Mouse (Mus musculus) midbrain, embryonic 15.5 days (tissue): Measurements from ENCODE around the gene Pgp. TPM values are rescaled to one million over a fixed set of nuclear protein-coding genes. Genes with fewer than 3 reads are reported as not detected.

ENCODE experiments used
- ATAC-seq: fragments of 200-750 bp; cut with Nextera tagmentation; replicated peaks from 2 replicates; pipeline ENCODE4 v1.8.0; 2017; ENCODE audit warnings: moderate TSS enrichment
- H3K27ac ChIP-seq: fragments of 300-500 bp; sonication (generic); 2 replicates; pipeline ENCODE4 v1.5.1; 2015; ENCODE audit warnings: mild to moderate bottlenecking, inconsistent platforms
- H3K27me3 ChIP-seq: fragments of 300-500 bp; sonication (generic); replicated peaks from 2 replicates; pipeline ENCODE4 v1.6.1; 2015; ENCODE audit warnings: inconsistent platforms
- H3K36me3 ChIP-seq: fragments of 300-500 bp; sonication (generic); replicated peaks from 2 replicates; pipeline ENCODE4 v1.6.1; 2015; ENCODE audit warnings: inconsistent platforms
- H3K4me1 ChIP-seq: fragments of 300-500 bp; sonication (generic); 2 replicates; pipeline ENCODE4 v1.6.1; 2015; ENCODE audit warnings: inconsistent platforms
- H3K4me2 ChIP-seq: fragments of 300-500 bp; sonication (generic); 2 replicates; pipeline ENCODE4 v1.6.1; 2015; ENCODE audit warnings: inconsistent platforms, mild to moderate bottlenecking, moderate library complexity
- H3K4me3 ChIP-seq: fragments of 300-500 bp; sonication (generic); 2 replicates; pipeline ENCODE4 v1.5.1; 2015; ENCODE audit warnings: mild to moderate bottlenecking, inconsistent platforms
- H3K9ac ChIP-seq: fragments of 300-500 bp; sonication (generic); 2 replicates; pipeline ENCODE4 v1.6.1; 2015; ENCODE audit warnings: mild to moderate bottlenecking, inconsistent platforms
- H3K9me3 ChIP-seq: fragments of 300-500 bp; sonication (generic); 2 replicates; pipeline ENCODE4 v1.6.1; 2016; ENCODE audit warnings: inconsistent platforms
- WGBS: fragments of 180-500 bp; shearing (Covaris S2); methylation state at CpG from one replicate; pipeline ENCODE4 v1.1.7; 2015; ENCODE audit warnings: mixed read lengths; 5-methylcytosine and 5-hydroxymethylcytosine counted together
- polyA plus RNA-seq: library from polyadenylated mRNA; unstranded; fragments of >200 nt; fragmentation: Nextera tagmentation; extraction: Ambion mirVana; gene quantifications from 2 replicates; pipeline ENCODE4 v1.2.1, GENCODE M21; 2015

Pgp gene
- polyA plus RNA-seq, 1 experiment from 2014 or later, result 63.7 TPM

GRCm38 (mm10) chr17:24478663-24479380 lies 8.6 kb downstream of the Pgp start, which contains the start of gene Mlst8:
Gene Mlst8, minus strand, starts transcription at chr17:24479078.
- ATAC-seq, result peak; percentile 92

GRCm38 (mm10) chr17:24479431-24479830 lies 9.2 kb downstream of the Pgp start:
- H3K4me2 ChIP-seq, result peak overlapping the region; percentile 54
- peaks cover 21% of the 10 kb centered on the region for H3K4me1 ChIP-seq
- ATAC-seq, result no peak
- no peaks in the 10 kb centered on the region for H3K27me3 ChIP-seq
- peak overlapping the region; percentile 95; the same call in 1 of the 2 replicates for H3K27ac ChIP-seq
- H3K4me3 ChIP-seq, result peak overlapping the region; percentile 61
- no peak overlapping the region for H3K9ac ChIP-seq
- H3K9me3 ChIP-seq, result no peaks in the 10 kb centered on the region
- WGBS, result 26% methylated on average over 1 of the region's 1 CpGs
- H3K36me3 ChIP-seq, result peaks cover 16% of the 10 kb centered on the region

More at GRCm38 (mm10) chr17:24478663-24479380, 8.6 kb downstream of the Pgp start, which contains the start of gene Mlst8:
- Histone ChIP-seq H3K4me1 (peaks cover 21% of the 10 kb centered on the region), H3K4me3 (peak within 1 kb of the TSS; percentile 61), H3K27ac (peak within 1 kb of the TSS; percentile 95), H3K9me3 (no peaks in the 10 kb centered on the region), H3K27me3 (no peaks in the 10 kb centered on the region), H3K9ac (peak within 1 kb of the TSS; percentile 68), H3K4me2 (peak within 1 kb of the TSS; percentile 54), H3K36me3 (peaks cover 18% of the 10 kb centered on the region)
- WGBS, result under 1% methylated on average over 48 of the region's 48 CpGs

- Histone ChIP-seq H3K9ac (no peak overlapping the region), H3K36me3 (peaks cover 15% of the 10 kb centered on the region), H3K4me1 (peaks cover 23% of the 10 kb centered on the region), H3K9me3 (no peaks in the 10 kb centered on the region), H3K27ac (no peak overlapping the region), H3K4me3 (no peak overlapping the region), H3K27me3 (no peaks in the 10 kb centered on the region), H3K4me2 (no peak overlapping the region)
- no peak for ATAC-seq
- WGBS, result 41% methylated on average over 3 of the region's 3 CpGs
Measured at GRCm38 (mm10) chr17:24480201-24480826, 10.1 kb downstream of the Pgp start.

- H3K27me3 ChIP-seq, result no peaks in the 10 kb centered on the region
- no peak for ATAC-seq
- no peaks in the 10 kb centered on the region for H3K9me3 ChIP-seq
- H3K27ac ChIP-seq, result no peak overlapping the region
- H3K4me2 ChIP-seq, result no peak overlapping the region
- H3K4me3 ChIP-seq, result no peak overlapping the region
- WGBS, result 95% methylated on average over 20 of the region's 20 CpGs
- no peak overlapping the region for H3K9ac ChIP-seq
- peaks cover 6% of the 10 kb centered on the region; the same call in 1 of the 2 replicates for H3K36me3 ChIP-seq
- H3K4me1 ChIP-seq, result peaks cover 26% of the 10 kb centered on the region
Measured at GRCm38 (mm10) chr17:24481027-24481815, 11.0 kb downstream of the Pgp start.

GRCm38 (mm10) chr17:24483495-24483894 lies 13.3 kb downstream of the Pgp start:
- Histone ChIP-seq H3K9me3 (no peaks in the 10 kb centered on the region), H3K4me3 (no peak overlapping the region), H3K4me2 (no peak overlapping the region), H3K4me1 (peaks cover 25% of the 10 kb centered on the region), H3K27ac (no peak overlapping the region), H3K36me3 (no peaks in the 10 kb centered on the region), H3K27me3 (no peaks in the 10 kb centered on the region), H3K9ac (no peak overlapping the region)
- 71% methylated on average over 3 of the region's 3 CpGs for WGBS
- ATAC-seq, result no peak

- 45% methylated on average over 11 of the region's 11 CpGs for WGBS
- H3K4me3 ChIP-seq, result no peak overlapping the region
- H3K27ac ChIP-seq, result peak overlapping the region; percentile 26; the same call in 1 of the 2 replicates
- H3K4me1 ChIP-seq, result peaks cover 30% of the 10 kb centered on the region
- H3K9ac ChIP-seq, result no peak overlapping the region; the same call in 1 of the 2 replicates
- H3K4me2 ChIP-seq, result no peak overlapping the region
- no peaks in the 10 kb centered on the region for H3K36me3 ChIP-seq
- no peak for ATAC-seq
- H3K27me3 ChIP-seq, result no peaks in the 10 kb centered on the region
- no peaks in the 10 kb centered on the region for H3K9me3 ChIP-seq
Measured at GRCm38 (mm10) chr17:24485090-24485860, 15.1 kb downstream of the Pgp start.

GRCm38 (mm10) chr17:24488186-24488661 lies 18.0 kb downstream of the Pgp start, which contains the start of gene Caskin1:
Gene Caskin1, plus strand, starts transcription at chr17:24488601.
- no peaks in the 10 kb centered on the region for H3K27me3 ChIP-seq
- peak within 1 kb of the TSS; percentile 91 for H3K4me2 ChIP-seq
- H3K36me3 ChIP-seq, result no peaks in the 10 kb centered on the region
- peak within 1 kb of the TSS; percentile 97 for H3K9ac ChIP-seq
- peak within 1 kb of the TSS; percentile 98 for H3K4me3 ChIP-seq
- under 1% methylated on average over 41 of the region's 45 CpGs for WGBS
- peak; percentile 64 for ATAC-seq
- peaks cover 38% of the 10 kb centered on the region for H3K4me1 ChIP-seq
- H3K27ac ChIP-seq, result peak within 1 kb of the TSS; percentile 98
- no peaks in the 10 kb centered on the region for H3K9me3 ChIP-seq

GRCm38 (mm10) chr17:24488662-24489264 lies 18.6 kb downstream of the Pgp start:
- Histone ChIP-seq H3K27ac (peak overlapping the region; percentile 98), H3K27me3 (no peaks in the 10 kb centered on the region), H3K9me3 (no peaks in the 10 kb centered on the region), H3K36me3 (no peaks in the 10 kb centered on the region), H3K4me2 (peak overlapping the region; percentile 91), H3K4me1 (peaks cover 38% of the 10 kb centered on the region), H3K9ac (peak overlapping the region; percentile 97), H3K4me3 (peak overlapping the region; percentile 98)
- ATAC-seq, result peak; percentile 74
- 1% methylated on average over 59 of the region's 81 CpGs for WGBS

GRCm38 (mm10) chr17:24489265-24490030 lies 19.3 kb downstream of the Pgp start:
- 14% methylated on average over 19 of the region's 19 CpGs for WGBS
- H3K9me3 ChIP-seq, result no peaks in the 10 kb centered on the region

GRCm38 (mm10) chr17:24490399-24490798 lies 20.2 kb downstream of the Pgp start:
- H3K9ac ChIP-seq, result 0 out of 2 replicates have a peak overlapping the region, but pooled peaks have one; percentile 97
- H3K36me3 ChIP-seq, result no peaks in the 10 kb centered on the region
- WGBS, result 61% methylated on average over 4 of the region's 4 CpGs
- no peak for ATAC-seq
- no peaks in the 10 kb centered on the region for H3K9me3 ChIP-seq
- H3K27ac ChIP-seq, result peak overlapping the region; percentile 98
- no peaks in the 10 kb centered on the region for H3K27me3 ChIP-seq
- H3K4me2 ChIP-seq, result peak overlapping the region; percentile 91
- peaks cover 36% of the 10 kb centered on the region for H3K4me1 ChIP-seq
- H3K4me3 ChIP-seq, result peak overlapping the region; percentile 98; the same call in 1 of the 2 replicates

More at GRCm38 (mm10) chr17:24489265-24490030, 19.3 kb downstream of the Pgp start:
- ATAC-seq, result peak; percentile 43
- Histone ChIP-seq H3K4me3 (peak overlapping the region; percentile 98), H3K27me3 (no peaks in the 10 kb centered on the region), H3K36me3 (no peaks in the 10 kb centered on the region), H3K27ac (peak overlapping the region; percentile 98), H3K9ac (peak overlapping the region; percentile 97), H3K4me1 (peaks cover 38% of the 10 kb centered on the region), H3K4me2 (peak overlapping the region; percentile 91)
